8 mouse cellular contexts compared by ENCODE assay signal in the genomic region with DNA sequence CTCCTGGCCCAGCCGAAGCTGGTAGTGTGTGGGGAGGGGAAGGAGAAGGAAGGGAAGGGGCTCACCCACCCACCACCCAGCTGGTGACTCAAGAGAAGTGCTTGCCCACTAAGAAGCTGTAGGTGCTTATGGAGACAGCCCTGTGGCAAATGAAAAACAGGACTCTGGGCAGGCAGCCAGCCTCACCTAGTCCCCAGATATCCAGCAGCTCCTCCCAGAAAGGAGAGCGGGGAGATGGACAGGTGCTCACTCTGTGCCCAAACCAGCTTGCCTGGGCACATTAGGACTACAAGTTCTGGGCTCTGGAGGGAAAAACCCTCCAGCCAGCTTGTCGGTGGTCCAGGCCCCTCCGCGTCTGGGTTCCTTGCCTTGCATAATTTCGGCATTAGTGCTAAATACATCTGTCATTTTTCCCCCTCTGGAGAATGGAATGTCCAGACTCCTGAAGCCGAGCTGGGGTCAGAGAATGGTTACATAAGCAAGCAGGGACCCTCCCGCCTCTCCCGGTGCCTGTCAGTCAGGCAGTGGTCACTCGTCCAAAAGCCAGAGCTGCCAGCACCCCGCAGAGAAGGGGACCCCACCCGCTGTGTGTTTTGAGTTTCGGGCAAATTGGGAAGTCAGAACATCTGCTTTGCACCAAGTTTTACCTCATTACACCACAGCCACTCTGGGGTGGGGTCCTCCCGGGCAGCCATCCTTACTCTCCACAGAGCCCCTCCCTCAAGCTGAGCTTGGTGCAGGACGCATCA. TPM values are rescaled to one million over a fixed set of nuclear protein-coding genes. Genes with fewer than 3 reads are reported as not detected.
DNase-seq lines count a peak whose midpoint lies in the region; ATAC-seq lines count a peak whose summit lies in the region.

No protein-coding gene starts in this region.

- H3K27ac ChIP-seq in intestine, embryonic 14.5 days (ENCODE audit: low read depth): no peak overlapping the region
- no peak overlapping the region for H3K27ac ChIP-seq in intestine, embryonic 16.5 days (ENCODE audit: low read length)
- H3K27ac ChIP-seq in heart, embryonic 16.5 days (ENCODE audit: low read length): no peak overlapping the region; the same call in 1 of the 2 replicates
- H3K27ac ChIP-seq in lung, embryonic 15.5 days: peak overlapping the region; percentile 32; the same call in 1 of the 2 replicates

- no peaks in the 10 kb centered on the region for H3K27me3 ChIP-seq in intestine, embryonic 14.5 days (replicated peaks; ENCODE audit: control insufficient read depth, insufficient read depth, low read length)
- H3K27me3 ChIP-seq in intestine, embryonic 16.5 days (replicated peaks; ENCODE audit: control insufficient read depth, insufficient read depth, low read length): no peaks in the 10 kb centered on the region
- H3K27me3 ChIP-seq in heart, embryonic 16.5 days (ENCODE audit: control insufficient read depth, insufficient read depth, low read length): no peaks in the 10 kb centered on the region
- H3K27me3 ChIP-seq in lung, embryonic 15.5 days: no peaks in the 10 kb centered on the region

- no peak for DNase-seq in intestine, embryonic 14.5 days (ENCODE audit: low spot score)
- DNase-seq in cerebellum, postnatal 10 days: peak; percentile 48 to 58
- no peak for DNase-seq in adrenal gland, adult 8-10 months
- DNase-seq in ovary, postnatal 14 days (ENCODE audit: low spot score): no peak

- H3K4me3 ChIP-seq in intestine, embryonic 14.5 days (ENCODE audit: low read depth, low read length): no peak overlapping the region
- H3K4me3 ChIP-seq in intestine, embryonic 16.5 days (ENCODE audit: low read length): no peak overlapping the region
- no peak overlapping the region for H3K4me3 ChIP-seq in heart, embryonic 16.5 days (ENCODE audit: low read length)
- H3K4me3 ChIP-seq in lung, embryonic 15.5 days: no peak overlapping the region

- H3K9me3 ChIP-seq in intestine, embryonic 14.5 days (ENCODE audit: control insufficient read depth, low read length): no peaks in the 10 kb centered on the region
- H3K9me3 ChIP-seq in intestine, embryonic 16.5 days (ENCODE audit: control insufficient read depth, low read length): no peaks in the 10 kb centered on the region
- no peaks in the 10 kb centered on the region for H3K9me3 ChIP-seq in heart, embryonic 16.5 days (replicated peaks; ENCODE audit: control insufficient read depth, low read length)
- no peaks in the 10 kb centered on the region for H3K9me3 ChIP-seq in lung, embryonic 15.5 days

- peak; percentile 28; the same call in 1 of the 2 replicates for ATAC-seq in intestine, embryonic 14.5 days (replicated peaks; ENCODE audit: low FRiP score, low TSS enrichment, low read depth)
- ATAC-seq in intestine, embryonic 16.5 days: no peak
- ATAC-seq in heart, embryonic 16.5 days (replicated peaks; ENCODE audit: extremely low read depth, insufficient read depth, low FRiP score): no peak
- ATAC-seq in lung, embryonic 15.5 days (ENCODE audit: borderline replicate concordance, extremely low read depth, low FRiP score, low TSS enrichment): 0 out of 2 replicates have a peak, but pooled peaks have one; percentile 36
- no peak for ATAC-seq in erythroid progenitor cell, adult 5-6 weeks (replicated peaks; ENCODE audit: low FRiP score, poor library complexity, severe bottlenecking)

- no peak overlapping the region for H3K9ac ChIP-seq in intestine, embryonic 14.5 days (ENCODE audit: low read length)
- no peak overlapping the region for H3K9ac ChIP-seq in intestine, embryonic 16.5 days (ENCODE audit: low read depth, low read length)
- no peak overlapping the region for H3K9ac ChIP-seq in heart, embryonic 16.5 days (ENCODE audit: low read length)
- H3K9ac ChIP-seq in lung, embryonic 15.5 days: no peak overlapping the region

- peaks cover 12% of the 10 kb centered on the region for H3K36me3 ChIP-seq in intestine, embryonic 14.5 days (ENCODE audit: control insufficient read depth, insufficient read depth, low read length)
- 0 out of 2 replicates have a peak, but pooled peaks cover under 1% of the 10 kb centered on the region for H3K36me3 ChIP-seq in intestine, embryonic 16.5 days (ENCODE audit: control insufficient read depth, insufficient read depth, low read length)
- peaks cover 12% of the 10 kb centered on the region for H3K36me3 ChIP-seq in heart, embryonic 16.5 days (ENCODE audit: control insufficient read depth, insufficient read depth)
- H3K36me3 ChIP-seq in lung, embryonic 15.5 days: peaks cover 6% of the 10 kb centered on the region

- 20% methylated on average over 15 of the region's 15 CpGs for WGBS in intestine, embryonic 14.5 days
- whole genome bisulfite sequencing in intestine, embryonic 16.5 days: 27% methylated on average over 15 of the region's 15 CpGs
- 16% methylated on average over 15 of the region's 15 CpGs for WGBS in heart, embryonic 16.5 days
- WGBS in lung, embryonic 15.5 days: 14% methylated on average over 15 of the region's 15 CpGs

- no peak overlapping the region for H3K4me2 ChIP-seq in intestine, embryonic 14.5 days (ENCODE audit: low read length)
- H3K4me2 ChIP-seq in intestine, embryonic 16.5 days (ENCODE audit: low read depth, low read length): no peak overlapping the region
- 0 out of 2 replicates have a peak overlapping the region, but pooled peaks have one; percentile 4 for H3K4me2 ChIP-seq in heart, embryonic 16.5 days (ENCODE audit: low read depth, low read length)
- peak overlapping the region; percentile 22 for H3K4me2 ChIP-seq in lung, embryonic 15.5 days

- peaks cover 21% of the 10 kb centered on the region for H3K4me1 ChIP-seq in intestine, embryonic 14.5 days (replicated peaks; ENCODE audit: control insufficient read depth, insufficient read depth, low read length)
- H3K4me1 ChIP-seq in intestine, embryonic 16.5 days (ENCODE audit: control insufficient read depth, insufficient read depth, low read length): peaks cover 12% of the 10 kb centered on the region
- peaks cover 16% of the 10 kb centered on the region for H3K4me1 ChIP-seq in heart, embryonic 16.5 days (ENCODE audit: control insufficient read depth, insufficient read depth, low read length)
- H3K4me1 ChIP-seq in lung, embryonic 15.5 days: peaks cover 32% of the 10 kb centered on the region

RNA-seq across cellular contexts. Expression of a gene that starts 12.2 kb away (rescaled TPM):
- polyA plus RNA-seq in intestine, embryonic 14.5 days (2014; fragmentation: Nextera tagmentation; extraction: Ambion mirVana): 0.18 and 0.32 TPM in 2 replicates
- 0.88 and 1.1 TPM in 2 replicates for polyA plus RNA-seq in intestine, embryonic 16.5 days (2015; fragmentation: Nextera tagmentation; extraction: Ambion mirVana)
- polyA plus RNA-seq in heart, embryonic 16.5 days (2015; fragmentation: Nextera tagmentation; extraction: Ambion mirVana): 3.5 and 4.0 TPM in 2 replicates
- 1.9 and 2.4 TPM in 2 replicates for polyA plus RNA-seq in lung, embryonic 15.5 days (2015; fragmentation: Nextera tagmentation; extraction: Ambion mirVana)
- total RNA-seq in adrenal gland, adult 8-10 months (2022): 10 to 100 TPM in 3 of 4 experiments, 1 to 10 TPM in 1; 9.0 to 16.7 (median 14.0) TPM
- 1.1 and 1.3 TPM in 2 replicates for total RNA-seq in erythroid progenitor cell, adult 5-6 weeks (2015; ENCODE audit: low replicate concordance)
- total RNA-seq in erythroid progenitor cell, adult 5-6 weeks (2017; ENCODE audit: low replicate concordance): 3.4 and 3.7 TPM in 2 replicates

RNA-seq across cellular contexts. Expression of a gene that starts 36.6 kb away (rescaled TPM):
- 72.4 and 77.4 TPM in 2 replicates for polyA plus RNA-seq in intestine, embryonic 14.5 days (2014; fragmentation: Nextera tagmentation; extraction: Ambion mirVana)
- 82.9 and 85.6 TPM in 2 replicates for polyA plus RNA-seq in intestine, embryonic 16.5 days (2015; fragmentation: Nextera tagmentation; extraction: Ambion mirVana)
- 95.4 and 96.8 TPM in 2 replicates for polyA plus RNA-seq in heart, embryonic 16.5 days (2015; fragmentation: Nextera tagmentation; extraction: Ambion mirVana)
- polyA plus RNA-seq in lung, embryonic 15.5 days (2015; fragmentation: Nextera tagmentation; extraction: Ambion mirVana): 79.2 and 83.2 TPM in 2 replicates
- total RNA-seq in adrenal gland, adult 8-10 months (2022): 100 to 1,000 TPM in 3 of 4 experiments, 10 to 100 TPM in 1; 96.9 to 138 (median 122) TPM
- 24.7 and 32.8 TPM in 2 replicates for total RNA-seq in erythroid progenitor cell, adult 5-6 weeks (2015; ENCODE audit: low replicate concordance)
- total RNA-seq in erythroid progenitor cell, adult 5-6 weeks (2017; ENCODE audit: low replicate concordance): 29.2 and 38.0 TPM in 2 replicates

RNA-seq across cellular contexts. Expression of a gene that starts 41.2 kb away (rescaled TPM):
- 165 and 170 TPM in 2 replicates for polyA plus RNA-seq in intestine, embryonic 14.5 days (2014; fragmentation: Nextera tagmentation; extraction: Ambion mirVana)
- polyA plus RNA-seq in intestine, embryonic 16.5 days (2015; fragmentation: Nextera tagmentation; extraction: Ambion mirVana): 133 and 153 TPM in 2 replicates
- 101 and 104 TPM in 2 replicates for polyA plus RNA-seq in heart, embryonic 16.5 days (2015; fragmentation: Nextera tagmentation; extraction: Ambion mirVana)
- 169 and 174 TPM in 2 replicates for polyA plus RNA-seq in lung, embryonic 15.5 days (2015; fragmentation: Nextera tagmentation; extraction: Ambion mirVana)
- 10 to 100 TPM; 24.3 to 27.2 (median 25.8) TPM for total RNA-seq in adrenal gland, adult 8-10 months (2022)
- 43.6 TPM in 2 replicates for total RNA-seq in erythroid progenitor cell, adult 5-6 weeks (2015; ENCODE audit: low replicate concordance)
- 13.3 and 27.9 TPM in 2 replicates for total RNA-seq in erythroid progenitor cell, adult 5-6 weeks (2017; ENCODE audit: low replicate concordance)

RNA-seq across cellular contexts. Expression of a gene that starts 42.5 kb away (rescaled TPM):
- polyA plus RNA-seq in intestine, embryonic 14.5 days (2014; fragmentation: Nextera tagmentation; extraction: Ambion mirVana): 292 and 324 TPM in 2 replicates
- polyA plus RNA-seq in intestine, embryonic 16.5 days (2015; fragmentation: Nextera tagmentation; extraction: Ambion mirVana): 31.7 and 146 TPM in 2 replicates
- polyA plus RNA-seq in heart, embryonic 16.5 days (2015; fragmentation: Nextera tagmentation; extraction: Ambion mirVana): 220 and 273 TPM in 2 replicates
- polyA plus RNA-seq in lung, embryonic 15.5 days (2015; fragmentation: Nextera tagmentation; extraction: Ambion mirVana): 341 and 343 TPM in 2 replicates
- total RNA-seq in adrenal gland, adult 8-10 months (2022): 100 to 1,000 TPM; 236 to 274 (median 253) TPM
- 32.1 and 42.3 TPM in 2 replicates for total RNA-seq in erythroid progenitor cell, adult 5-6 weeks (2015; ENCODE audit: low replicate concordance)
- total RNA-seq in erythroid progenitor cell, adult 5-6 weeks (2017; ENCODE audit: low replicate concordance): 12.3 and 31.1 TPM in 2 replicates

RNA-seq across cellular contexts. Expression of a gene that starts 55.5 kb away (rescaled TPM):
- 13.9 and 15.4 TPM in 2 replicates for polyA plus RNA-seq in intestine, embryonic 14.5 days (2014; fragmentation: Nextera tagmentation; extraction: Ambion mirVana)
- polyA plus RNA-seq in intestine, embryonic 16.5 days (2015; fragmentation: Nextera tagmentation; extraction: Ambion mirVana): 9.8 and 11.5 TPM in 2 replicates
- polyA plus RNA-seq in heart, embryonic 16.5 days (2015; fragmentation: Nextera tagmentation; extraction: Ambion mirVana): 4.8 and 4.9 TPM in 2 replicates
- 19.1 and 21.7 TPM in 2 replicates for polyA plus RNA-seq in lung, embryonic 15.5 days (2015; fragmentation: Nextera tagmentation; extraction: Ambion mirVana)
- 10 to 100 TPM in 1 of 4 experiments, 1 to 10 TPM in 3; 2.1 to 11.1 (median 6.9) TPM for total RNA-seq in adrenal gland, adult 8-10 months (2022)
- 4.0 and 6.3 TPM in 2 replicates for total RNA-seq in erythroid progenitor cell, adult 5-6 weeks (2015; ENCODE audit: low replicate concordance)
- 0.98 and 5.0 TPM in 2 replicates for total RNA-seq in erythroid progenitor cell, adult 5-6 weeks (2017; ENCODE audit: low replicate concordance)

Comparison
In these comparisons a context has a peak if more than half of its experiments do, and no peak if none do; other contexts are left out.
1. ATAC-seq: peak in intestine, embryonic 14.5 days (single experiment) and lung, embryonic 15.5 days (single experiment); none in intestine, embryonic 16.5 days (single experiment), heart, embryonic 16.5 days (single experiment) and erythroid progenitor cell, adult 5-6 weeks (single experiment).
2. DNase-seq: peak in cerebellum, postnatal 10 days (2 of 2); none in intestine, embryonic 14.5 days (single experiment), adrenal gland, adult 8-10 months (single experiment) and ovary, postnatal 14 days (single experiment).
3. H3K4me2 ChIP-seq: peak in heart, embryonic 16.5 days (single experiment) and lung, embryonic 15.5 days (single experiment); none in intestine, embryonic 14.5 days (single experiment) and intestine, embryonic 16.5 days (single experiment).